Mouse (Mus musculus) megakaryocyte, embryonic 14.5 days (primary cell): Measurements from ENCODE around the gene Kcnk6. TPM values are rescaled to one million over a fixed set of nuclear protein-coding genes. Genes with fewer than 3 reads are reported as not detected.
A peak's percentile ranks its signal among the peaks of the same experiment; 100 is the strongest.

Experiments
- H3K27me3 ChIP-seq: replicated peaks from 2 replicates; pipeline ENCODE3; 2012; ENCODE audit warnings: inconsistent platforms
- H3K36me3 ChIP-seq: replicated peaks from 2 replicates; pipeline ENCODE3; 2012; ENCODE audit warnings: low read length, inconsistent platforms, mixed read lengths
- H3K4me1 ChIP-seq: 2 replicates; pipeline ENCODE4 v1.6.1; 2012; ENCODE audit warnings: inconsistent platforms
- H3K4me3 ChIP-seq: replicated peaks from 2 replicates; pipeline ENCODE3; 2012; ENCODE audit warnings: moderate library complexity, mild to moderate bottlenecking, inconsistent platforms
- H3K9me3 ChIP-seq: 2 replicates; pipeline ENCODE4 v1.6.1; 2012; ENCODE audit warnings: inconsistent platforms
- FLI1 ChIP-seq: IDR thresholded peaks from 2 replicates; pipeline ENCODE4 v1.6.1; 2012; ENCODE audit warnings: low read length, inconsistent platforms, mixed read lengths
- GATA1 ChIP-seq: IDR thresholded peaks from 3 replicates; pipeline ENCODE4 v1.6.1; 2012; ENCODE audit warnings: mixed read lengths, low read length, inconsistent platforms, borderline replicate concordance
- polyA plus RNA-seq: library from polyadenylated mRNA; stranded (reverse); fragments of >175 nt; gene quantifications from 2 replicates; pipeline ENCODE4 v1.2.3, GENCODE M21; 2012; ENCODE audit warnings: low replicate concordance; ENCODE audit not compliant: insufficient read depth

The Kcnk6 gene
- polyA plus RNA-seq, 1 experiment: 42.2 TPM

DNA sequence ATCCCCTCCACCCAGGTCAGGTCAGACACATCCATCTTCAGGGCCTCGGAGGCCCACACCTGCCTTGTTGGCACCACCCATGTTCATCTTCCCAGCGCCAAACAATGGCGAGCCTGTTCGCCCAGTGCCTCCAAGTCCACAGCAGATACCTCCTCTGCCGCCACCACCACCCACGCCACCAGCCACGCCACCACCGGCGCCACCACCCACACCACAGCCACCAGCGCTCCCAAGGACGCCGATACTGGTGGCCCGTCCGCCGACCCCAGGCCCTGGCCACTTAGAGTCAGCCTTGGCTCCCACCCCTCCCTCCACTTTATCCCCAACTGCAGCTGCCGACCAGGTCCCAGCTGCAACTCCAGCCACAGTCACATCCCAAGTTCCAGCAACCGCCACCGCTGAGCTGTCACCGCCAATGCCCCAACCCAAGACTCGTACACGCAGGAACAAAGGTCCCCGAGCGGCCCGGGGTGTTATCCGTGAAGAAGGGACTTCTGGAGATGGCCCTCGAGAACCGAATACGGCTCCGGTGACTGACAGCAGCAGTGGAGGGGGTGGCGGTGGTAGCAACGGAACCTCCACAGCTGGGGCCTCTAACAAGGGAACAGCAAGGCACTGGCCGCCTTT is 59.8 kb downstream of the Kcnk6 start:
- TF ChIP-seq FLI1: no peak
- no peak for TF ChIP-seq GATA1
- peaks cover 59% of the 10 kb centered on the region for H3K36me3 ChIP-seq
- peak overlapping the region; percentile 33 for H3K4me3 ChIP-seq
- no peaks in the 10 kb centered on the region for H3K9me3 ChIP-seq
- H3K4me1 ChIP-seq: peaks cover 80% of the 10 kb centered on the region
- H3K27me3 ChIP-seq: peaks cover 2% of the 10 kb centered on the region

Other genes starting within 250 kb of the Kcnk6 start
- gene Ryr1, start 107.3 kb downstream of the Kcnk6 start, polyA plus RNA-seq: 0.12 TPM in 1 of 2 replicates, not detected in the other
- gene Rasgrp4, start 97.7 kb downstream of the Kcnk6 start, polyA plus RNA-seq: 1.9 and 7.5 TPM in 2 replicates
- gene Fam98c, start 76.3 kb downstream of the Kcnk6 start, polyA plus RNA-seq: 75.5 and 135 TPM in 2 replicates
- gene Ggn, start 62.3 kb downstream of the Kcnk6 start, polyA plus RNA-seq: 16.0 and 26.1 TPM in 2 replicates
- 5.9 and 7.0 TPM in 2 replicates for gene Spred3, start 62.1 kb downstream of the Kcnk6 start, polyA plus RNA-seq
- gene Psmd8, start 51.8 kb downstream of the Kcnk6 start, polyA plus RNA-seq: 131 and 177 TPM in 2 replicates
- gene Catsperg1, start 18.5 kb downstream of the Kcnk6 start, polyA plus RNA-seq: 0.19 and 0.61 TPM in 2 replicates
- gene Yif1b, start 5.8 kb upstream of the Kcnk6 start, polyA plus RNA-seq: 1,324 and 2,330 TPM in 2 replicates
- 0.46 TPM in 1 of 2 replicates, not detected in the other for gene 2200002D01Rik, start 16.0 kb upstream of the Kcnk6 start, polyA plus RNA-seq
- gene Spint2, start 49.4 kb upstream of the Kcnk6 start, polyA plus RNA-seq: 19.9 and 37.0 TPM in 2 replicates
- gene Ppp1r14a, start 56.8 kb upstream of the Kcnk6 start, polyA plus RNA-seq: 12.7 and 22.8 TPM in 2 replicates
- gene Dpf1, start 71.4 kb upstream of the Kcnk6 start, polyA plus RNA-seq: 1.2 TPM in 1 of 2 replicates, not detected in the other